Mouse (Mus musculus) limb, embryonic 13.5 days (tissue): ENCODE data around the gene Hs3st2. TPM values are rescaled to one million over a fixed set of nuclear protein-coding genes. Genes with fewer than 3 reads are reported as not detected.
A peak's percentile ranks its signal among the peaks of the same experiment; 100 is the strongest.

Source experiments
- ATAC-seq: fragments of 200-750 bp; cut with Nextera tagmentation; 2 replicates; pipeline ENCODE4 v1.8.0; 2017; ENCODE audit warnings: low read depth, moderate number of reproducible peaks, moderate TSS enrichment; ENCODE audit not compliant: low FRiP score
- H3K27ac ChIP-seq: fragments of 300-500 bp; sonication (generic); 2 replicates; pipeline ENCODE4 v1.5.1; 2015; ENCODE audit warnings: inconsistent platforms, mild to moderate bottlenecking, moderate library complexity
- H3K27me3 ChIP-seq: fragments of 300-500 bp; sonication (generic); 2 replicates; pipeline ENCODE4 v1.6.1; 2015; ENCODE audit warnings: mild to moderate bottlenecking, inconsistent platforms
- H3K36me3 ChIP-seq: fragments of 300-500 bp; sonication (generic); 2 replicates; pipeline ENCODE4 v1.6.1; 2015; ENCODE audit warnings: inconsistent platforms, mild to moderate bottlenecking, moderate library complexity
- H3K4me1 ChIP-seq: fragments of 300-500 bp; sonication (generic); 2 replicates; pipeline ENCODE4 v1.6.1; 2015; ENCODE audit warnings: inconsistent platforms
- H3K4me2 ChIP-seq: fragments of 300-500 bp; sonication (generic); replicated peaks from 2 replicates; pipeline ENCODE4 v1.6.1; 2015; ENCODE audit warnings: inconsistent platforms, mild to moderate bottlenecking, moderate library complexity
- H3K4me3 ChIP-seq: fragments of 300-500 bp; sonication (generic); 2 replicates; pipeline ENCODE4 v1.5.1; 2015; ENCODE audit warnings: moderate library complexity, mild to moderate bottlenecking, inconsistent platforms
- H3K9ac ChIP-seq: fragments of 300-500 bp; sonication (generic); 2 replicates; pipeline ENCODE4 v1.6.1; 2015; ENCODE audit warnings: mild to moderate bottlenecking, inconsistent platforms
- H3K9me3 ChIP-seq: fragments of 300-500 bp; sonication (generic); 2 replicates; pipeline ENCODE4 v1.6.1; 2016; ENCODE audit warnings: inconsistent platforms
- WGBS: fragments of 180-500 bp; shearing (Covaris S2); methylation state at CpG from one replicate; pipeline ENCODE4 v1.1.7; 2015; 5-methylcytosine and 5-hydroxymethylcytosine counted together
- polyA plus RNA-seq: library from polyadenylated mRNA; unstranded; fragments of >200 nt; fragmentation: Nextera tagmentation; extraction: Ambion mirVana; gene quantifications from 2 replicates; pipeline ENCODE4 v1.2.1, GENCODE M21; 2015

The Hs3st2 gene
- polyA plus RNA-seq, 1 experiment from 2014 or later = 2.2 TPM

DNA sequence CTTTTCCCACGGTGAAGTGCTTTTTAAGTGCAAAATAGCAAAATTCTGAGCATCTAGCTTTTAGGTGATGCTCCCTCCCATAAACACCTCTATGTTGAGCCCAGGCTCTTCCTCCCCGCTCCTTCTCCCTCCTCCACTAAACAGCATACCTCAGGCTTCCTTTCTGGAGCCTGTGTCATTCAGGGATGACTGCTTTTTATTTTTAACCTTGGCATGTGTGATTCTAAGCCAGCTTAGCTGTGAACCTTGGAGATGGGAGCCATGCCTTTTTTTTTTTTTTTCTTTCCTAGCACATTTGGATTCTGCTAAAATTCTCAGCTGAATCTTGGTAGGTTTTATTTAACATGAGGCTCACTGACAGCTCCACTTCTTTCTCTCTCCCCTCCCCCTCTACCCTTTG lies 3.2 kb downstream of the Hs3st2 start:
- Histone ChIP-seq H3K9me3 (no peaks in the 10 kb centered on the region), H3K9ac (no peak overlapping the region), H3K36me3 (no peaks in the 10 kb centered on the region), H3K4me2 (no peak overlapping the region), H3K4me1 (peaks cover 16% of the 10 kb centered on the region), H3K27me3 (peaks cover 78% of the 10 kb centered on the region), H3K27ac (no peak overlapping the region), H3K4me3 (no peak overlapping the region)
- no peak for ATAC-seq
- 88% methylated on average over 2 of the region's 2 CpGs for WGBS

DNA sequence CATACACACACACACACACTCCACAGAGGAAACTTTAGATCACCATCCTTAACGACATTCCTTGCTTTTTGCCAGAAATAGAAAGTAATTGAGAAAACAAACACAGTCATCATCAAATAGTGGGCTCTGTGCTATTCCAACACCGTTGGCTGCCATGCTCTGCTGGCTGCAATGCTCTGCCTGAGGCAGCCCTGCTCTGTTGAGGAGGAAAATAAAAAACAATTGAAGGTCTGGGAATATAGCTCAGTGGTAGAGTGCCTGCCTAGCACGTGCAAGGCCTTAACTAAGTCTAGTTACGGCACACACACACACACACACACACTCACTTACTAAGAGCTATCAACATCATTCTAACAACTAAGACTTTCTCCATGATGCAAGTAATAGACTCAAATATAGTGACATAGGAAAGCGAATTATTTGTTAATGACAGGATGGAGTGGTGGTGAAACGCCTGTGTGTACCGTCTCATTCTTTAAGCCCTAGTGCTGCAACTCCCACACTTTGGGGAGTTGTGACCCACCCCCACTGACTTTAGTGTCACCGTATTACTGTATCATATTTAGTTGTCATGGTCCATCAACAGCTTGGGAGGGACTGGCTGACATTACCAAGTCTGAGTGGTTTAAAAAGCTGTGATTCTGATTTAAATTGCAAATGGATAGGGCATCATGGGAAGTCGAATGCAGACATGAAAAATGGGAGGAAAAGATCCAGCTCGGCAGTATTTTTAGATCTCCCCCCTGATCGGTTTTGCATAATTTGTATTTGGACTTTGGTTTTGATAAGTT lies 19.3 kb downstream of the Hs3st2 start:
- H3K4me2 ChIP-seq = no peak overlapping the region
- H3K4me1 ChIP-seq = no peaks in the 10 kb centered on the region
- ATAC-seq = no peak
- H3K27ac ChIP-seq = no peak overlapping the region
- no peaks in the 10 kb centered on the region for H3K9me3 ChIP-seq
- H3K27me3 ChIP-seq = no peaks in the 10 kb centered on the region; the same call in 1 of the 2 replicates
- H3K36me3 ChIP-seq = no peaks in the 10 kb centered on the region
- no peak overlapping the region for H3K9ac ChIP-seq
- WGBS = 81% methylated on average over 11 of the region's 11 CpGs
- H3K4me3 ChIP-seq = no peak overlapping the region

GRCm38 (mm10) chr7:121411507-121411898 lies 19.8 kb downstream of the Hs3st2 start:
- H3K36me3 ChIP-seq = no peaks in the 10 kb centered on the region
- ATAC-seq = no peak
- H3K4me2 ChIP-seq = no peak overlapping the region
- no peaks in the 10 kb centered on the region; the same call in 1 of the 2 replicates for H3K27me3 ChIP-seq
- H3K27ac ChIP-seq = no peak overlapping the region
- H3K9me3 ChIP-seq = no peaks in the 10 kb centered on the region
- H3K4me1 ChIP-seq = no peaks in the 10 kb centered on the region
- WGBS = 70% methylated on average over 7 of the region's 7 CpGs
- no peak overlapping the region for H3K9ac ChIP-seq
- H3K4me3 ChIP-seq = no peak overlapping the region

GRCm38 (mm10) chr7:121436884-121437283 lies 45.2 kb downstream of the Hs3st2 start:
- H3K9me3 ChIP-seq = no peaks in the 10 kb centered on the region
- H3K36me3 ChIP-seq = no peaks in the 10 kb centered on the region
- peak; percentile 35; the same call in 1 of the 2 replicates for ATAC-seq
- H3K4me1 ChIP-seq = peaks cover 33% of the 10 kb centered on the region
- no peak overlapping the region for H3K27ac ChIP-seq
- H3K27me3 ChIP-seq = no peaks in the 10 kb centered on the region
- WGBS = 36% methylated on average over 6 of the region's 6 CpGs
- no peak overlapping the region for H3K4me3 ChIP-seq
- no peak overlapping the region for H3K4me2 ChIP-seq
- no peak overlapping the region for H3K9ac ChIP-seq

- ATAC-seq = no peak
- 66% methylated on average over 5 of the region's 5 CpGs for WGBS
- peaks cover 11% of the 10 kb centered on the region for H3K4me1 ChIP-seq
- H3K27ac ChIP-seq = no peak overlapping the region
- no peak overlapping the region for H3K4me2 ChIP-seq
- no peaks in the 10 kb centered on the region for H3K27me3 ChIP-seq
- H3K4me3 ChIP-seq = no peak overlapping the region
- H3K9ac ChIP-seq = no peak overlapping the region
- no peaks in the 10 kb centered on the region for H3K9me3 ChIP-seq
- no peaks in the 10 kb centered on the region for H3K36me3 ChIP-seq
Observed at GRCm38 (mm10) chr7:121441186-121441585, 49.5 kb downstream of the Hs3st2 start.

GRCm38 (mm10) chr7:121444336-121444735 lies 52.7 kb downstream of the Hs3st2 start:
- no peak for ATAC-seq
- 68% methylated on average over 7 of the region's 7 CpGs for WGBS

DNA sequence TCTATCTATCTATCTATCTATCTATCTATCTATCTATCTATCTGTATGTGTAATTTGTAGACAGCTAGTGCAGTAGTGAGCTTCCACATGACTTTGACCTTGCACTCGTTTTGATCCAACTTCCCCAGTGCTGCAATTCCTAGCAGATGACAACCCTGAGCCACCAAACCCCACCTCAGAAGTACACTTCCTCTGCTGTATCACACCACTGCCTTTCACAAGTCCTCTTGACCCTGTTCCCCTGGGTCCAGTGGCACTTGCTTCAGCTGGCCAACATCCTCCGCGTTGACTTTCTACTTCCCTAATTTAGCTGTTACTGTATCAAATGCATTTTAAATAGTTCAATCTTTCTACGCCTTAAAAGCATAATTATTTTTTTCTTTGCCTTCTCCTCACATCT lies 54.6 kb downstream of the Hs3st2 start:
- 85% methylated on average over 4 of the region's 4 CpGs for WGBS
- Histone ChIP-seq H3K27ac (no peak overlapping the region), H3K27me3 (no peaks in the 10 kb centered on the region), H3K4me3 (no peak overlapping the region), H3K9ac (no peak overlapping the region), H3K9me3 (no peaks in the 10 kb centered on the region), H3K4me1 (peaks cover 10% of the 10 kb centered on the region), H3K36me3 (no peaks in the 10 kb centered on the region), H3K4me2 (no peak overlapping the region)
- ATAC-seq = no peak

More at GRCm38 (mm10) chr7:121444336-121444735, 52.7 kb downstream of the Hs3st2 start:
- no peaks in the 10 kb centered on the region for H3K4me1 ChIP-seq
- no peaks in the 10 kb centered on the region for H3K36me3 ChIP-seq
- H3K9me3 ChIP-seq = no peaks in the 10 kb centered on the region
- no peak overlapping the region for H3K4me3 ChIP-seq
- H3K4me2 ChIP-seq = no peak overlapping the region
- H3K9ac ChIP-seq = no peak overlapping the region
- H3K27ac ChIP-seq = no peak overlapping the region
- H3K27me3 ChIP-seq = no peaks in the 10 kb centered on the region

GRCm38 (mm10) chr7:121450951-121451843 lies 59.5 kb downstream of the Hs3st2 start:
- Histone ChIP-seq H3K27ac (peak overlapping the region; percentile 28; the same call in 1 of the 2 replicates), H3K27me3 (no peaks in the 10 kb centered on the region), H3K9ac (no peak overlapping the region), H3K36me3 (no peaks in the 10 kb centered on the region), H3K4me3 (no peak overlapping the region), H3K4me1 (peaks cover 18% of the 10 kb centered on the region), H3K4me2 (no peak overlapping the region), H3K9me3 (0 out of 2 replicates have a peak, but pooled peaks cover 2% of the 10 kb centered on the region)
- no peak for ATAC-seq
- 40% methylated on average over 13 of the region's 13 CpGs for WGBS

DNA sequence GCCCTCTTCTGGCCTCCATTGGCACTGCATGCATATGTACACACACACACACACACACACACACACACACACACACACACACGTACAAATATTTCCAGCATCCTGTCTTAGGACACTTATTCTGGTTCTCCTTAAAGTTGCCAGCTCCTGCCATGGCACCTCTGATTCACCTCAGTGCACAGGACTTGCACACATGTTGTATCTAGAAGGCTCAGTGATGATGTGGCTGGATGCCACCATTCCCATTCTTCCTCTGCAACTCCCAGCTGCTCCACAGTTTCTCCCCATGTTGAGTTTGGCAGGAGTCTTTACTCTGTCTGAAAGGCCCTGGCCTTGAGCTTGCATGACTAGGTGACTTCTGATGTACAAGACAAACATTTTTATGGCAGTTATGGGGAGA lies 65.1 kb downstream of the Hs3st2 start:
- Histone ChIP-seq H3K4me2 (no peak overlapping the region), H3K4me3 (no peak overlapping the region), H3K36me3 (no peaks in the 10 kb centered on the region), H3K9ac (no peak overlapping the region), H3K4me1 (peaks cover 4% of the 10 kb centered on the region), H3K9me3 (peaks cover 8% of the 10 kb centered on the region; the same call in 1 of the 2 replicates), H3K27me3 (no peaks in the 10 kb centered on the region), H3K27ac (no peak overlapping the region)
- no peak for ATAC-seq
- 83% methylated on average over 1 of the region's 1 CpGs for WGBS

DNA sequence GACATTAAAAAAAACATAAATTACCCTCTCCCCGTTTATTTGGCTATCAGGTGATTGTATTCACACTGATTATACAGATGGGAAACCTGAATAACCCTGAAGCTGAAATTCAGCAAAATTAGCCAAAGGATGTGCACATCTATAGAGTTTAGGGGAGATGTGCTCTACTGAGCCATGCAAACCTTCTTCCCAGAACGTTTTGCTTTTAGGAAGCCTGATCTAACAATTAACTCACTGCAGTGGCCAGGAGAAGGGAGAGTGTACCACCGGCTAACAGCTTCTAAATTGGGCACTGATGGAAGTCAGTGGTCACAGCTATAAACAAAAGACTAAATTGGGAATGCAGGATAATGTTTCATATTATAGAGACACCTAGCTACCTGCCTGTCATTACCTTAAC lies 66.4 kb downstream of the Hs3st2 start:
- Histone ChIP-seq H3K4me3 (no peak overlapping the region), H3K9ac (no peak overlapping the region), H3K36me3 (no peaks in the 10 kb centered on the region), H3K27me3 (no peaks in the 10 kb centered on the region), H3K4me2 (no peak overlapping the region), H3K4me1 (no peaks in the 10 kb centered on the region), H3K9me3 (peaks cover 8% of the 10 kb centered on the region; the same call in 1 of the 2 replicates), H3K27ac (no peak overlapping the region)
- 46% methylated on average over 3 of the region's 3 CpGs for WGBS
- ATAC-seq = no peak

DNA sequence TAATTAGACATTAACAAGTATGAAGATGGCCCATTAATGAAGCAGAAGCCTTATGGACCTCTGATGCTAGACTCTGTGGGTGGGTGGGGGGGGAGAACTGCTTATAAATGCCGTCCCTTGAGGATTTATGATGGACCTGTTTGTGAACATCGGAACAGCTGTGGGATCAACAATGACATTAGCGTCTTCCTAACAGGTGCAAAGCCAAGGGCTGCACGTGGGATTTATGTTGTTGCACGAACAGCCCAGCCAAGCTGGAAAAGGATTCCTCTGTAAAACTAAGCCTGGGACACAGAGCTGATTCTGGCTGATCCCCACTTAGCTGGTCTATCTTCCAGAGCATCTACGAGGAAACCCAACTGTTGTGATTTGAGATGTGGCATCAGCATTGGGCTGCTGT lies 69.0 kb downstream of the Hs3st2 start:
- Histone ChIP-seq H3K4me3 (no peak overlapping the region), H3K36me3 (no peaks in the 10 kb centered on the region), H3K9ac (no peak overlapping the region), H3K4me1 (no peaks in the 10 kb centered on the region), H3K27ac (no peak overlapping the region), H3K27me3 (no peaks in the 10 kb centered on the region), H3K4me2 (no peak overlapping the region), H3K9me3 (peaks cover 8% of the 10 kb centered on the region; the same call in 1 of the 2 replicates)
- no peak for ATAC-seq
- 62% methylated on average over 6 of the region's 6 CpGs for WGBS

DNA sequence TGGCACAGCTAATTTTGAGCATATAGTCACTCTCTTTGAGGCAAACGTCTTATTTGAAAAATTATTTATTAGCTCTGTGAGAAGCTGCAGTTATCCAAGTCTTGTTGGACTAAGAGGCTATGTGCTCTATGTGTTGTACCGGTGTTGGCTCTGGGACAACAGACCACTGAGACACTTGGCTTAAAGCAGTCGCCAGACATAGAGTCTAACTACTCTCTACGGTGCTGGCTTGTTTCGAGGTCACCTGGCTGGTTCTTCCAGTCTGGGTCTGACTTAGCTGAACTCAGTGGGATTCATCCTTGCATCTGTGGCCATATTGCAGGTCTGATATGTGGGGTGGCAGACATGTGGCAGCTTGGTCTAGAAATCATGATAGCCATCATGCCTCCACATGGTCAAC lies 72.8 kb downstream of the Hs3st2 start:
- Histone ChIP-seq H3K4me3 (no peak overlapping the region), H3K9ac (no peak overlapping the region), H3K4me2 (no peak overlapping the region), H3K4me1 (no peaks in the 10 kb centered on the region), H3K27me3 (no peaks in the 10 kb centered on the region), H3K36me3 (no peaks in the 10 kb centered on the region), H3K9me3 (no peaks in the 10 kb centered on the region), H3K27ac (no peak overlapping the region)
- 92% methylated on average over 5 of the region's 5 CpGs for WGBS
- ATAC-seq = no peak
